Mouse (Mus musculus): ENCODE data around the gene Rbfox1. TPM values are rescaled to one million over a fixed set of nuclear protein-coding genes. Genes with fewer than 3 reads are reported as not detected.

Gene Rbfox1
- total and polyA plus RNA-seq, 3 experiments = not detected

DNA sequence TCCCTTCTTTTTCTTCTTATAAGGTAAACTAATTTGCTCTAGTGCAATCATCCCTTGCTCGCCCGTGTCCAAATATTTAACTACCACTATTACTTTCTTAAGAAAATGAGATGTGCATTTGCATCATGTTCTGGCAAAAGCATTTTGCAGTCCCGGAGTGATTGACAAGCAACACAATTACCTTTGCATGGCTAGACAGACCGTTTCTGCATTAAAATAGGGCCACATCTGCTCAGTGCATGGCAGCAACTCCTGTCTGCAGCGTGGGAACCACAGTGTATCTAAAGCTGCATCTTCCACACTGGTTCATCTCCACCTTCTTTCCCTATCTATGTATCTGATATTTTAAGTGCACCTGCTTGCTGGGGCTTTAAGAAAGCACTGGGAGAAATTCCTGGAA lies 1473.9 kb downstream of the Rbfox1 start:
- no peak overlapping the region for H3K27ac ChIP-seq (ENCODE audit: control insufficient read depth, low read depth, low read length)
- TF ChIP-seq MAZ (IDR thresholded peaks at IDR 0.05; ENCODE audit: low read depth, low read length) (no peak), ELF1 (IDR thresholded peaks at IDR 0.05; ENCODE audit: low read depth, low read length) (no peak)
- DNase-seq (ENCODE audit: low read depth, low spot score) = no peak
- H3K9ac ChIP-seq (ENCODE audit: control insufficient read depth, low read depth, low read length, poor library complexity, severe bottlenecking) = no peak overlapping the region
- H3K79me2 ChIP-seq (ENCODE audit: control insufficient read depth, insufficient read depth, low read length, poor library complexity) = no peaks in the 10 kb centered on the region
- H3K27me3 ChIP-seq (ENCODE audit: control insufficient read depth in 1 of 2, insufficient read depth in 2 of 2, low read length in 2 of 2) = no peaks in the 10 kb centered on the region
- no peaks in the 10 kb centered on the region for H3K4me1 ChIP-seq (ENCODE audit: control insufficient read depth in 1 of 2, insufficient read depth in 2 of 2, low read length in 2 of 2)
- no peaks in the 10 kb centered on the region for H3K9me3 ChIP-seq (replicated peaks; ENCODE audit: insufficient read depth, low read length)
- no peaks in the 10 kb centered on the region for H3K36me3 ChIP-seq (ENCODE audit: control insufficient read depth in 1 of 2, insufficient read depth in 2 of 2, low read length in 2 of 2)
- H3K4me3 ChIP-seq (ENCODE audit: control insufficient read depth in 1 of 2, insufficient read depth in 1 of 2, low read depth in 2 of 2, low read length in 2 of 2) = no peak overlapping the region

DNA sequence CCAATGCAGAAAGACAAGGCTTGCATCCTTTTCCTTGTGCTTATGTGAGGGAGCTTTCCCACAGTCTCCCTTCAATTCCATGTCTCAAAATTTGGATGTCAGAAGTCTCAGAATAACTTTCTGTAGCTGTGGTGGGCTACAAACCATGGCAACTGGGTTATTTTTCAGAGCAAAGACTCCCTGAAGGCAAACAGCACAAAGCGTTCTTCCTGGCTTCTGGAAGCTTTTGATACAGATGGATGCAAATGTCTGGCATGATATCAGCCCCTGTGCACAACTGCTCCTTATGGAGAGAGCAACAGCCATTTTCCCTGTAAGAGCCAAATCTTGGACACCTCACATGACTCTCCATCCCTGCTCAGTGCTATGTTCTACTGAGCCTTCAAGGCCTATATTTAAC lies 1475.6 kb downstream of the Rbfox1 start:
- H3K36me3 ChIP-seq (ENCODE audit: control insufficient read depth in 1 of 2, insufficient read depth in 2 of 2, low read length in 2 of 2) = no peaks in the 10 kb centered on the region
- TF ChIP-seq ZNF384 (IDR thresholded peaks at IDR 0.05; ENCODE audit: low read depth, low read length) (no peak), MAZ (IDR thresholded peaks at IDR 0.05; ENCODE audit: low read depth, low read length) (no peak), TBP (IDR thresholded peaks at IDR 0.05; ENCODE audit: low read depth, low read length) (no peak), MYC (IDR thresholded peaks at IDR 0.05; ENCODE audit: low read depth, low read length) (no peak), TCF12 (IDR thresholded peaks at IDR 0.05; ENCODE audit: low read depth, low read length) (no peak), SMC3 (IDR thresholded peaks at IDR 0.05; ENCODE audit: low read depth, low read length) (no peak)
- no peaks in the 10 kb centered on the region for H3K4me1 ChIP-seq (ENCODE audit: control insufficient read depth in 1 of 2, insufficient read depth in 2 of 2, low read length in 2 of 2)

DNA sequence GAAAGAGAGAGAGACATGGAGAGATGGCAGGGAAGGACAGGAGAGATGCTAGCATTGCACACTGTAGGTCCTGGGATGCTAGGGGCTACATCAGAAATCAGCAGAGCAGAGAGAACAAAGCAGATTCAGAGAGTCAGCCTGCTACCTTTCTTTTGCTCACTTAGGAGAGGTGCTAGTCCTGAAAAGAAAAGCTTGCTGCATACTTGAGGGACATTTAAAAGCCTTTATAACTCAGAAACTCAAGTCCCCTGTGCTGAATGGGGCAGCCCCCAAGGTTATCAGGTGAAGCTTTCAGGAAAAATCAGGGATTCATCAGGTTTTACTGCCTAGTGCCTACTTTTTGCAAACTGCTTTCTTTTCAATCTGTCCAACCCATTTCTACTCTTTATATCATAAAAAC lies 1480.7 kb downstream of the Rbfox1 start:
- no peak for DNase-seq (ENCODE audit: low read depth, low spot score)
- H3K9me3 ChIP-seq (replicated peaks; ENCODE audit: insufficient read depth, low read length) = no peaks in the 10 kb centered on the region

More for the DNA sequence above, 1475.6 kb downstream of the Rbfox1 start:
- no peak for DNase-seq (ENCODE audit: low read depth, low spot score)
- H3K27me3 ChIP-seq (ENCODE audit: control insufficient read depth in 1 of 2, insufficient read depth in 2 of 2, low read length in 2 of 2) = no peaks in the 10 kb centered on the region
- no peak overlapping the region for H3K4me3 ChIP-seq (ENCODE audit: control insufficient read depth in 1 of 2, insufficient read depth in 1 of 2, low read depth in 2 of 2, low read length in 2 of 2)
- no peak overlapping the region for H3K27ac ChIP-seq (ENCODE audit: control insufficient read depth, low read depth, low read length)
- no peak overlapping the region for H3K9ac ChIP-seq (ENCODE audit: control insufficient read depth, low read depth, low read length, poor library complexity, severe bottlenecking)
- no peaks in the 10 kb centered on the region for H3K9me3 ChIP-seq (replicated peaks; ENCODE audit: insufficient read depth, low read length)
- no peaks in the 10 kb centered on the region for H3K79me2 ChIP-seq (ENCODE audit: control insufficient read depth, insufficient read depth, low read length, poor library complexity)

More for the DNA sequence above, 1480.7 kb downstream of the Rbfox1 start:
- H3K79me2 ChIP-seq (ENCODE audit: control insufficient read depth, insufficient read depth, low read length, poor library complexity) = no peaks in the 10 kb centered on the region
- TF ChIP-seq RCOR1 (IDR thresholded peaks at IDR 0.05; ENCODE audit: low read depth, low read length) (no peak), ZKSCAN1 (IDR thresholded peaks at IDR 0.05; ENCODE audit: low read depth, low read length) (no peak), USF2 (IDR thresholded peaks at IDR 0.05; ENCODE audit: borderline replicate concordance in 1 of 2, insufficient read depth in 1 of 2, low read depth in 1 of 2, low read length in 2 of 2) (no peak), UBTF (IDR thresholded peaks at IDR 0.05; ENCODE audit: borderline replicate concordance, insufficient read depth, low read depth, low read length) (no peak), MYC (IDR thresholded peaks at IDR 0.05; ENCODE audit: low read depth, low read length) (no peak), MEF2A (IDR thresholded peaks at IDR 0.05; ENCODE audit: extremely low read depth, insufficient replicate concordance, low read depth, low read length, poor library complexity, severe bottlenecking) (no peak), JUND (IDR thresholded peaks at IDR 0.05; ENCODE audit: low read depth, low read length) (no peak), USF1 (IDR thresholded peaks at IDR 0.05; ENCODE audit: low read depth, low read length) (no peak), GATA1 (IDR thresholded peaks at IDR 0.05; ENCODE audit: low read depth, low read length) (no peak), POLR2AphosphoS5 (IDR thresholded peaks at IDR 0.05; ENCODE audit: borderline replicate concordance, low read depth, low read length) (no peak), HCFC1 (IDR thresholded peaks at IDR 0.05; ENCODE audit: low read depth, low read length) (no peak)
- no peak overlapping the region for H3K9ac ChIP-seq (ENCODE audit: control insufficient read depth, low read depth, low read length, poor library complexity, severe bottlenecking)
- H3K4me3 ChIP-seq (ENCODE audit: control insufficient read depth in 1 of 2, insufficient read depth in 1 of 2, low read depth in 2 of 2, low read length in 2 of 2) = no peak overlapping the region
- H3K36me3 ChIP-seq (ENCODE audit: control insufficient read depth in 1 of 2, insufficient read depth in 2 of 2, low read length in 2 of 2) = no peaks in the 10 kb centered on the region
- H3K27ac ChIP-seq (ENCODE audit: control insufficient read depth, low read depth, low read length) = no peak overlapping the region
- no peaks in the 10 kb centered on the region for H3K27me3 ChIP-seq (ENCODE audit: control insufficient read depth in 1 of 2, insufficient read depth in 2 of 2, low read length in 2 of 2)
- no peaks in the 10 kb centered on the region for H3K4me1 ChIP-seq (ENCODE audit: control insufficient read depth in 1 of 2, insufficient read depth in 2 of 2, low read length in 2 of 2)
